Mouse (Mus musculus): Measurements from ENCODE around the gene Immp2l.
"Not testable (repeated sequence)": the region's sequence is repeated elsewhere in the genome, so short reads cannot be mapped to it uniquely, and the experiment has no call there.

Gene Immp2l

GRCm38 (mm10) chr12:41023511-41024421, at the start of gene Immp2l:
TSS of gene Immp2l (plus strand) at chr12:41024090.
- peak; percentile 96 to 98 for DNase-seq

- no peak for DNase-seq
Measured at GRCm38 (mm10) chr12:40978719-40979500, 45.0 kb upstream of the Immp2l start.

DNA sequence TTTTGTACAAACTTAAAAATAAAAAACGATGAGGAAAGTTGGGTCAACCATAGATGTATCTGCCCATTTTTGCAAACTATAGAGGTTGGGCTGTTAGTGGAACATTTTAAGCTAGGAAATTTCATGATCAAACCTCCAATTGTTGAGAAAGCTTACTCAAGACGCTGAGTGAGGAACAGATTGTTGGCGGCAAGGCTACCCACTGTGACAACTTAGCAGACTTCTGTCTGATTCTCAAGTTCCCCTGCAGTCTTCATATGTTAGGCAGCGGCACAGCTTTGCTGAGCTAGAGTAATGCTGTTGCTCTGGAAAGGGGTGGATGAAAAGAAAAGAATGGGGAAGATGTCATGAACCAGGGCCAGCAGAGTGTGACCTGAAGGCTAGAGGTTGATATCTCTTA, 44.2 kb upstream of the Immp2l start:
- no peak for DNase-seq

GRCm38 (mm10) chr12:40980160-40980559, 43.7 kb upstream of the Immp2l start:
- DNase-seq: no peak

DNA sequence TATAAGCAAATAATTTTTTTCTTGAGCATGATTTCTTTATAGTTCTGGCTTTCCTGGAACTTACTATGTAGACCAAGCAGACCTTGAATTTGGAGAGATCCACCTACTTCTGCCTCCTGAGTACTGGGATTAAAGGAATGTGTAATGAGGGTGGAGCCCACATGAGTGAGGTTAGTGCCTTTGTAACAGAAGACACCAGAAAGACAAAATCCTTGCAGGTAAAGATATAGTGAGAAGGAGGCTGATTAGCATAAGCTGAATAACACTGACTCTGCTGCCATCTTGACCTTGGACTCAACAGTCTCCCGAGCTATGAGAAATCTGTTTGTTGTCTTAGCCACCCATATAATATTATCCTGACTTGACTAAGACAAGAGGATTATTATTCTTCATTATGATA, 40.9 kb upstream of the Immp2l start:
- DNase-seq: no peak

GRCm38 (mm10) chr12:40984735-40985134, 39.2 kb upstream of the Immp2l start:
- DNase-seq: no peak

- no peak for DNase-seq
Measured at GRCm38 (mm10) chr12:40985791-40986190, 38.1 kb upstream of the Immp2l start.

GRCm38 (mm10) chr12:40988311-40989065, 35.4 kb upstream of the Immp2l start:
- no peak for DNase-seq

DNA sequence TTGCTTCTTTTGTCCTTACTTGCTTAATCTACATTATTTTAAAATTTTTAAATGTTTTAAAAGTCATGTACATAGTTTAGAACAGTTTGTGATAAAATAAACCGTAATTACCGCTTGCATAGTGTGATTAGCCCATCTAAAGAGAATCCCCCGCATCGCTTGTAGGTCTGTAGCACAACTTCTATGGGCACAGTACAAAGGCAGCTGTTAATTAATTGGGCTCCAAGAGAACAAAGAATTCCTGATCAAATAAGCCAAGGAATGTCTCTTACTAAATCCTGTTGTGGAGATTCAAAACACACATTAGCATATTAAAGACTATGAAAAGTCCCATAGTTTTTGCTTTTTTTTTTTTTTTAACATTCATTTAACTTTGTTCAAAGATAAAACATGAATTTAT, 32.2 kb upstream of the Immp2l start:
- DNase-seq: no peak

GRCm38 (mm10) chr12:40992237-40992636, 31.7 kb upstream of the Immp2l start:
- not testable (repeated sequence) for DNase-seq

GRCm38 (mm10) chr12:40994846-40995245, 29.0 kb upstream of the Immp2l start:
- DNase-seq: no peak

- no peak for DNase-seq
Measured at GRCm38 (mm10) chr12:40995618-40996370, 28.1 kb upstream of the Immp2l start.

GRCm38 (mm10) chr12:41022516-41022915, 1.4 kb upstream of the Immp2l start:
- DNase-seq: no peak

GRCm38 (mm10) chr12:41024512-41024911, 622 bp downstream of the Immp2l start:
- DNase-seq: no peak

GRCm38 (mm10) chr12:41027485-41027884, 3.6 kb downstream of the Immp2l start:
- DNase-seq: no peak

- DNase-seq: no peak
Measured at GRCm38 (mm10) chr12:41031119-41031518, 7.2 kb downstream of the Immp2l start.

- no peak for DNase-seq
Measured at GRCm38 (mm10) chr12:41033196-41033595, 9.3 kb downstream of the Immp2l start.

DNA sequence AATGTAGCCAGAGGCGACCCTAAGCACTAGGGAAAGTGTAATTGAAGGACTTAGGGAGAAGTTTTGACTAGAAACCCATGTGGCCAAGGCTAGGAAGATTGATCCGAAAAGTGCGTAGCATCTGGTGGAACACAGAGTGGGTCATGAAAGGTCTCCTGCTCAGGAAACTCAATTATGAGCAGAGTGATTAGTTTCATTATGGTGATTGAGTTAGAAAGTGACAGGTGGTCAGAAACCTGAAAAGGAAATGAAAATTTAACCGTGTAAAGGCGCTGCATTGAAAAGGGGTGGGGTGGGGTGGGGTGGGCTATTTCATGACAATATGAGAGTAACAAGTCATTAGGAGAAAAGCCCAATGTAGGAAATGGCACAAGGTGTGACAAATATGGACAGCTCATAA, 15.9 kb downstream of the Immp2l start:
- DNase-seq: no peak

GRCm38 (mm10) chr12:41041737-41042136, 17.8 kb downstream of the Immp2l start:
- no peak for DNase-seq

GRCm38 (mm10) chr12:41044493-41045132, 20.7 kb downstream of the Immp2l start:
- no peak for DNase-seq

- no peak for DNase-seq
Measured at GRCm38 (mm10) chr12:41047085-41047766, 23.3 kb downstream of the Immp2l start.
